Mouse (Mus musculus): Measurements from ENCODE around the gene B3galt5.

The B3galt5 gene

GRCm38 (mm10) chr16:96341945-96342344, 106.3 kb downstream of the B3galt5 start:
- no peak for DNase-seq (ENCODE audit: low read depth, low spot score)

GRCm38 (mm10) chr16:96345117-96345516, 109.5 kb downstream of the B3galt5 start:
- DNase-seq (ENCODE audit: low read depth, low spot score), result peak; percentile 76

GRCm38 (mm10) chr16:96348070-96348469, 112.5 kb downstream of the B3galt5 start:
- no peak for DNase-seq (ENCODE audit: low read depth, low spot score)

GRCm38 (mm10) chr16:96348766-96349165, 113.2 kb downstream of the B3galt5 start:
- DNase-seq (ENCODE audit: low read depth, low spot score), result no peak

GRCm38 (mm10) chr16:96351520-96351919, 115.9 kb downstream of the B3galt5 start:
- DNase-seq (ENCODE audit: low read depth, low spot score), result no peak

- DNase-seq (ENCODE audit: low read depth, low spot score), result no peak
These were observed 117.8 kb downstream of the B3galt5 start for GRCm38 (mm10) chr16:96353296-96353896.

- DNase-seq (ENCODE audit: low read depth, low spot score), result no peak
These were observed 118.4 kb downstream of the B3galt5 start for GRCm38 (mm10) chr16:96353996-96354395.

- DNase-seq (ENCODE audit: low read depth, low spot score), result peak; percentile 31
These were observed 122.3 kb downstream of the B3galt5 start for GRCm38 (mm10) chr16:96357903-96358302.

GRCm38 (mm10) chr16:96361305-96362124, 125.9 kb downstream of the B3galt5 start:
- DNase-seq (ENCODE audit: low read depth, low spot score), result no peak

- DNase-seq (ENCODE audit: low read depth, low spot score), result no peak
These were observed 127.3 kb downstream of the B3galt5 start for GRCm38 (mm10) chr16:96362873-96363272.

GRCm38 (mm10) chr16:96363277-96363676, 127.7 kb downstream of the B3galt5 start:
- no peak for DNase-seq (ENCODE audit: low read depth, low spot score)

GRCm38 (mm10) chr16:96364870-96365269, 129.3 kb downstream of the B3galt5 start:
- DNase-seq (ENCODE audit: low read depth, low spot score), result no peak

Measured in embryo, embryonic 11.5 days (tissue).